Mouse (Mus musculus) B cell, adult 2 months (primary cell): ENCODE results near the gene Map7.

Experiments
- DNase-seq, 2 experiments: peaks; one replicate each; pipeline ENCODE4 v3.0.0; 2022

Gene Map7

GRCm38 (mm10) chr10:20235656-20236055 lies 87.4 kb downstream of the Map7 start:
- no peak for DNase-seq

- DNase-seq: no peak
Measured at GRCm38 (mm10) chr10:20236241-20236640, 88.0 kb downstream of the Map7 start.

- no peak for DNase-seq
Measured at GRCm38 (mm10) chr10:20238281-20238680, 90.0 kb downstream of the Map7 start.

DNA sequence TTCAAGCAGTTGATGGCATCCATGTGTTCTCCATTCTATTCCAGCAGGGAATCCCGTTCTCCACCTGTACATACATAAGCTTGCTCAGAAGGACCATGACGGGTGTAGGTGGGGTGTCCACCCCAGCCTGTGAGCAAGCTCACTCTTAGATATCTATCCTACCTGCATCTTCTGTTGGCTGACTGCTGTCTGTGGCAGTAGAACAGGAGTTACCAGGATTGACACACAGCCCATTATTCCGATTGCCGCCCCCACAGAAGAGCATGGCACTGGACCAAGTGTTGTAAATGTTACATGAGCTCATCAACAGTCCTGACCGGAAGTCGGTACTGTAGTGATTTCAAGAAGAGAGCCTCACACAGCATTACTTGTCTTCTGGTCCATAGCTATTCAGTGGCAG lies 92.6 kb downstream of the Map7 start:
- no peak for DNase-seq

DNA sequence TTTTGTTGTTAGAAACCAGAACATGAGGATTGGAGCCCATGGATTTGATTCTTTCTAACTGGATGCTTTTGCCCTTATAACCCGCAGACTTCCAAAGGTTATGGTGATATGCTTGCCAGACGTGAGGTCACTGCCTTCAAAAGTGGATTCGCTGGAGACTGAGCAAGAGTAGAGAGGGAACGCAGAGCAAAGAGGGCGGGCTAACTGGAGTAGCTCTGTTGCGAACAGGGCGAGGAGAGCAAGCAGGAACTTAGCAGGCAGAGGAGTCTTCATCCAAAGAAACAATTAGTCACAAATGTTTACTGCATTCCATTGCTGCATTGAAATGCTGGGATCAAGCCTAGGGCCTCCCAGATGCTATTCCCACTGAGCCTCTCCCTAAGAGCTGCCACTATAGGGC lies 95.0 kb downstream of the Map7 start:
- no peak for DNase-seq

DNA sequence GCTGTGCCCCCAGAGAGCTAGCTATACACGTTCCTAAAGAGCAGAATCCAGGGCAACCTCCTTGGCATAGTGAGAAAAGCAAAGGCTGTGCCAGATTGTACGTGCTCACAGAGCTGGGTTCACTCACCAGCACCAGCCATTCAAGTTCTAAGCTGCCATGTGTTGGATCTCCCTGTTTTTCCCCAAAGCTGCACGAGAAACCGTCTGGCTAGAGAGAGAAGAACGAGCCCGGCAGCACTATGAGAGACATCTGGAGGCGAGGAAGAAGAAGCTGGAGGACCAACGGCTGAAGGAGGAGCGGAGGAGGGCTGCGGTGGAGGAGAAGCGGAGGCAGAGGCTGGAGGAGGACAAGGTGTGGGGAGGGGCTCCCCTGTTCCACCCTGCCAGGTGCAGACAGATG lies 96.8 kb downstream of the Map7 start:
- no peak for DNase-seq

- DNase-seq: no peak
Measured at GRCm38 (mm10) chr10:20249091-20249490, 100.8 kb downstream of the Map7 start.

DNA sequence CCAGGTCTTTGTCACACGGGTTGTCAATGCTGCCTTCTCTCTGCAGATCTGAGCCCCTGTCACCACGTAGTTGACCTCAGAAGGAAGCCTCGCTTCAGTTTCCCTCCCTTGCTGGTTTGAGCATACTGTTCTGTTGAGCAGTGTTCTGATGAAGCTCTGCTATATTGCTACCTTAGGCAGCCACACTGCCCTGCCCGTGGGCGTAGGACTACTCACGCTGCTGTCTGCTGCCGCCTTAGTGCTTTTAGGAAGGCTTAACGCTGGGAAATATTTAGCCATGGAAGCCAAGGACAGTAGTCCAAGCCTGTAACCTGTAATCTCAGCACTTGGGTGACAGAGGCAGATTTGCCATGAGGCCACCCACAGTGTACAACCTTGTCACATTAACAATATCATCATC lies 107.3 kb downstream of the Map7 start:
- no peak for DNase-seq

- DNase-seq: no peak
Measured at GRCm38 (mm10) chr10:20257054-20257643, 108.9 kb downstream of the Map7 start.

DNA sequence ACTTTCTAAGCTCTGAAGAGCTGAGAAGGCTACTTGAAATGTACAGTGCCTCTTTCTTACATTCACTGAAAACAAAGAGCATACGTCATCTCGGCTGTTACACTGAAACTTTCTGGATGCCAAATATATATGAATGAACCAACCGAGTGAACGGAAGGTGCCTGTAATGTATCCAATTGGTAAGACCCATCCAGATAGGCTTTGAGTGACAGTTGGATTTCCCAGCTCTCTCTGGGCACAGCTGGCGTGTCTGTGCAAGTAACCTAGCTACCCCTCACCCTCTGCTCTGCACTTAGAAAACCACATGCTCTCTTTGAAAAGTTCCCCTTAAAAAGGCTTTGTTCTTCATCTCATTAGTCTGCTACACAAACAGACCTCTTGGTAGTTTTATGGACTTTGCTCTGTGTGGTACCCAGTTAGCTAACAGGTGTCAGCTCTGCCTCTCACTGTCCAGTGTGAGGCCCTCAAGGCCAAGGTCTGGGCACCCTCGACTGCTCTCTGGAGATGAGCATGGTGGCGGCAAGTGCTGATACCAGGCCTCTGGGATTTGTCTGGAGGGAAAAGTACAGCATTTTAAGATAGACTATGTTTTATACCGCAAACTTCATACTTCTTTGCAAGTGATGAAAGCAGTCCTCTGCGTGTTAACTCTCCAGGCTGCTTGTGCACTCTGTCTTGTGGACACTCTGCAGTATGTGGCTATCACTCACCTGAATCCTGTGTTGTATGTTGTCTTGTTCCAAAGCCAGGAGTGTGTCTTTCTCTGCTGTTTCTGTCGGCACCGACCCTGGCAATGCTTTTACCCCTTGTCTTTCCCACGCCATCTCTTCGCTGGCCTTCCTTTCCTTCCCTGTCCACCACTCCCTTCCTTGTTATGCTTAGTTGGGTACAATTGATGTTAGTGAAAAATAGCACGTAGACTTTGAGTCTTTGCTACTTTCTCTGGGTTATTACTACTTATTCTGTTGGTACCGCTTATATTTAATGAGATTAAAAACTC lies 109.8 kb downstream of the Map7 start:
- no peak for DNase-seq

- DNase-seq: no peak
Measured at GRCm38 (mm10) chr10:20259476-20259875, 111.2 kb downstream of the Map7 start.

DNA sequence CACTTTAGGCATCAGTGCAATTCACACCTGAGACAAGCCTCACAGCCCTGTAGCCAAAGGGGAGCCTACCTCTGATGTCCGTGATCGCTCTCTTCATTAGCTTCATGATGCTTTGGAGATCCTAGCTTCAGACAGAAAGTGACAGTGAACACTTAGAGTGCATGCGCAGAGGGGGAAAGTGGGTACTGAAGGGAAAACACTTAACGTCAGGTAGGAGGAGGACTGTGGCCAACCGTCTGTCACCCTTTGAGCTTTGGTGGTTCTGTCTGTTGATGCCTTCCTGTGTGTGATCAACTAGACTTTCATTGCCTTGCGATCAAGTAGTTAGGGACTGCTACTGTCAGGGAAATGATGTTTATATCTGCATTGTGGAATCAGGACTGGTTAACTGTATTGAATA lies 114.6 kb downstream of the Map7 start:
- no peak for DNase-seq

DNA sequence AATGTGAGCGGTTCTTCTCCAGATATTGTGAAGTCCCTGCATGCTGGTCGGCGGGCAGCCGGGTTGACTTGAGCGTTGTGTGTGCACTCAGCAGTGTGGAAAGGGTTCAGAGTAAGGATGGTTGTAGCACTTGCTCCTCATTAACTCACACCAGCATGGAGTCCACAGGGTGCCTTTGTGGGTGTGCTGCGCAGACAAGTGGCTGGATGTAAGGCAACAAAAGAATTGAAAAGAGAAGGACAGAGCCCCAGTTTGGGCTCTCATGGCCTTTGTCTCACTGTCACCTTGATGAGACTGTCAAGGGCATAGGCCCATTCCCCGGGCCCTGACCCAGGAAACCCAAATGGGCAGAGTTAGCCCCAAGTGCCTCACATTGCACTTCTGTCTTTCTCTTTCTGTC lies 116.2 kb downstream of the Map7 start:
- no peak for DNase-seq

GRCm38 (mm10) chr10:20267032-20267431 lies 118.8 kb downstream of the Map7 start:
- DNase-seq: peak; percentile 19 to 30

DNA sequence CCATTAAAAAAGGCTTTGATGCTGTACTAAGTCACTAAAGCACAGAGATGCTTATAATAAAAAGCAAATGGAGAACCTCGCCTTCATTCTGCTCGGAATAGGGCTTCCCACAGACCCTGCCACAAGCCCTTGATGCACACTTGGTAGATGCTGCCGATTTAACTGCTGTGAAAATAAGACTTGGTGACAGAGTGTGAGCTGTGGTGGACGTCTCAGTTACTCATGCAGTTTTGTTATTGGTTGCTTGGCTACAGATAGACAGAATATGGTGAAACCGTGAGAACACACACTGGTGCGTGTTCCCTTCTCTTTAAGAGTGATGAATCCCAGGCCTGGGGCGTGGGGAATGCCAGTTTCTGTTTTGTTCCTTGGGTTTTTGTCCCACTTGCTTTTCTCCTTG lies 120.7 kb downstream of the Map7 start:
- no peak for DNase-seq

DNA sequence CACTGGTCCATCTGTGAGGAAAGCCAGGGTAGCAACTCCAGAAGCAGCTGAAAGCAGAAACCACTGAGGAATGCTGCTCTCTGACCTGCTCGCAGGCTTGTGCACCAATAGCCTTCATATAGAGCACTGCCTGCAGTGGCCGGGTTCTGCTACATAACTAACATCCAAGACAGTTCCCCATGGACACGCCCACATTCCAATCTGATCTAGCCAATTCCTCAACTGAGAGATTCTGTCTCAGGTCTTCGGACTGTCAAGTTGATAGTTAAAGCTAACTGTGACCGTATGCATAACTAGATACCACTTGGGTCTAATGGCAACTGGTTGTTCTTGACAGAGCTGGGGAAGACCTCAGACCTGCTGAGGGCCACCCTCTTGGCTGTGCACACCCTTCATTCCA lies 124.1 kb downstream of the Map7 start:
- no peak for DNase-seq

DNA sequence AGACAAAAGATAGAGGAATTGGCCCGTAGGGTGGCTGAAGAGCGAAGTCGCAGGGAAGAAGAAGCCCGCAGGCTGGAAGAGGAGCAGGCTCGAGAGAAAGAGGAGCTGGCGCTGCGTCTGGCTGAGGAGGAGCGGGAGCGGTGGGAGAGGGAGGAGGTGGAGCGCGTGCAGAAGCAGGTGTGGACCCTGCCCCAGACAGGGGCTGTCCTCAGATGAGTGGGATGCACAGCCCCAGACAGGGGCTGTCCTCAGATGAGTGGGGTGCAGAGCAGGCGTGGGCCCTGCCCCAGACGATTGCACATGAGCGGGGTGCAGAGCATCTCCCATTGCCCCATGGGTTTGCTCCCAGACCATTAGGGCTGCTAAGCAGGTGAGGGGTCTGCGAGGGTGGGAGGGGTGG lies 125.0 kb downstream of the Map7 start:
- no peak for DNase-seq

GRCm38 (mm10) chr10:20274022-20274421 lies 125.8 kb downstream of the Map7 start:
- no peak for DNase-seq

DNA sequence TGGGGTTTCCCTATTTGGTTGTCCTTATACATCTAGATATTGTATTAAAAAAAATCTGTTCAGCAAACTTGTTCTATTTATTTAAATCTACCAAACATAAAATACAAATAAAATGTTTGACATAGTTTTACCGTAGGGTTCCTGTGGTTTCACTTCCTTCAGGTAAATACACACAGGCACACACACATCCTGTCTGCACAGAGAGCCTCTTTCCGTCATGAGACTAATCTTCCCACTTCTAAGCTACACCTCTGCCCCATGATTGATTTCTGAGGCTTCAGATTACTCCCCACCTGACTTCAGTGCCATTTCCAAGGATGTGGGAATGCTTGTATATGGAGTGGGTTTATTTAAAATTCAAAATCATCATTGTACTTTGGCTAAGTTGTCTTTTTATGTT lies 133.2 kb downstream of the Map7 start:
- peak; percentile 14 to 38 for DNase-seq

DNA sequence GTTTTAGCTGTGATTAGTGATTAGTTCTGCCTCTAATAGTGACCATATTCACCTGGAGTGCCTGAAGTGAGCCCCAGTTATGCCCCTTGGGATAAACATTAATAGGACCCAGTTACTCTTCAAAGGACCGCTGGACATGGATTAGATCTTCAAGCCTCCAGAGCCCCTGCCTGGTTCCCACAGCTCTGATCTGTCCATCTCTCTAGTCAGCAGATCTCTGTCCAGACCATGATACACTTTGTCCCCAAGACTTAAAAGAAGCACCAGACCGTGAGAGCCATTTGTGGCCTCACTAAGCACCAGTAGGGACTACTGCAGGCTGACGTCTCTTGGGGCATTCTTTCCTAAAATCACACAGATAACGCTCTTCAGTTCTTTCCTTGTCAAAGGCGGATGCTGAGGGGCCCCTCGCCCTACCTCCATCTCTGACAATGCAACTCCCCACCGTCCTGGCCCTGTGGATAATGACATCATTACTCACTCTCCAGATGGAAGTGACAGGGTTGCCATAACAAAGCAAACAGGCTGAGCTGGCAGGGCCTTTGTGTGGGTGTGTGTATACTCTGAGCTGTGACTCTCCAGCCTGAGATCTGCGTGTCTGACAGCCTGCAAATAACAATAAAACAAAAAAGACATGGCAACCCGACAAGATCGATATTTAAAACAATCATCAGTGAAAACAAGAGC lies 137.2 kb downstream of the Map7 start:
- no peak for DNase-seq

DNA sequence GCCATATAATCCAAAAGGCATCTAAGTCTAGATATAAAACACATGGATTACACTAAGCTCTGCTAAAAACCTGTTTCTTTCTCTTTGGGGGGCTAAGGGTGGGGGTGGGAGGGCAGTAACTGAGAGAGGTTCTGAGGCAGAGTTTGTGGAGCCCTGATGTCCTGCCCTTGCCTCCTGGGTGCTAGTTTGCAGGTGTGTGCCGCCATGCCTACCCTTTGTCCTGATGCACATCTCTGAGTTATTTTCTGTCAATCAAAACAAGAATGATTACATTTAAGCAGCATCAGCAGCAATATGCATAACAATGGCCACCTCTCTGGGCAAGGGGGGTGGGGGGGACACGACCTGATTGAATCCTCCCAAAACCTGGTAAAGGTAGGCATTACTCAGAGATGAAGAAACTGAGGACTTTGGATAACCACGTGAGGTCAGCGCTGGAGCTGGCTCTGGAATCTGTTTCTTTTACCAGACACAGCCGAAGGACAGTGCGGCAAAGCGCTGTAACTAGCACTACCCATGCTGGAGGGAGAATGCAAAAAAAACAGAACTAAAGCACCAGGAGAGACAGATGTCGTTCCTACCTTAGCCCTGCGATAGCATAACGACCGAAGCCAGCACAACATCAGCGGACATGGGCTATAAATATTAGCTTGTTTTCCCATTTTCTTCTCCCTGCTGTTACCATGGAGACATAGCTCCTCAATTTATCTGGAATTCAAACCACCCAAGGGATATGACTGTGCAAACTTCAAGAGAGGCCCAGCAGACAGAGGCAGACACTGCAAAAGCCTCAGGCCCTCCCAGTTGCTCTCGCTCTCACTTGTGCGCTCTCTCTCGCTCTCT lies 137.9 kb downstream of the Map7 start:
- DNase-seq: no peak

DNA sequence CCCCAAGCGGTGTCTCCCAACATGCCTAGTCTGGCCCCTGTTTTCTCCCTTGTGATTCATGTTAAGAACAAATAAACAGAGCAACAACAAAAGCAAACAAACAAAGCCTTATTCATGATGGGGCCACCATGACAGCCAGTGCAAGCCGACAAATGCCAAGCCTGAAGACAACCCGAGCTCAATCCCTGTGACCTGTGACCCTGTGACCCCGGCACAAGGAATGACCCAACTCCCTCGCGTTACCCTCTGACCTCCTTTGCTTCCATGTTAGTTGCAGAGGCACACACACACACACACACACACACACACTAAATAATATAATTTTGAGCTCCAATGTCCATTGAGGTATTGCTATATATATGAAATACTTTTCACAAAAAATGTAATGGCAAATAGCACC lies 139.1 kb downstream of the Map7 start:
- DNase-seq: no peak

- peak; percentile 82 to 84 for DNase-seq
Measured at GRCm38 (mm10) chr10:20290467-20290883, 142.2 kb downstream of the Map7 start.
